Mouse (Mus musculus): ENCODE measurements around the gene Cox7a1. TPM values are rescaled to one million over a fixed set of nuclear protein-coding genes. Genes with fewer than 3 reads are reported as not detected.

The Cox7a1 gene
- 6.1 and 9.7 TPM in 2 replicates for total RNA-seq (2014; rRNA removed)
- 2.0 and 2.8 TPM in 2 replicates for polyA plus RNA-seq (2012; rRNA removed)

- peak; percentile 89 for DNase-seq (ENCODE audit: extremely low read depth, low read depth, low spot score)
- 0 out of 2 replicates have a peak, but pooled peaks have one; percentile 17 for TF ChIP-seq POLR2A (IDR thresholded peaks at IDR 0.05; ENCODE audit: extremely low read depth, insufficient read depth, low read length)
- TF ChIP-seq CTCF (IDR thresholded peaks at IDR 0.05; ENCODE audit: low read depth, low read length): no peak
- Histone ChIP-seq H3K4me3 (ENCODE audit: insufficient read depth, low read depth, low read length) (peak within 1 kb of the TSS; percentile 47), H3K9ac (ENCODE audit: low read depth, low read length) (peak within 1 kb of the TSS; percentile 46; the same call in 1 of the 2 replicates), H3K36me3 (ENCODE audit: control insufficient read depth, insufficient read depth, low read length) (peaks cover 7% of the 10 kb centered on the region; the same call in 1 of the 2 replicates), H3K27ac (replicated peaks; ENCODE audit: insufficient read depth, low read depth, low read length) (peak within 1 kb of the TSS; percentile 20; the same call in 1 of the 2 replicates), H3K27me3 (ENCODE audit: control insufficient read depth, insufficient read depth, low read length) (no peaks in the 10 kb centered on the region), H3K79me2 (ENCODE audit: control insufficient read depth, insufficient read depth, low read length) (no peaks in the 10 kb centered on the region), H3K4me1 (ENCODE audit: control insufficient read depth, insufficient read depth, low read length) (peaks cover 3% of the 10 kb centered on the region)
- 0% methylated on average over 11 of the region's 11 CpGs for WGBS
Observed at GRCm38 (mm10) chr7:30183879-30184289, at the start of gene Cox7a1. Gene Cox7a1, plus strand, starts transcription at chr7:30184144.

- no peaks in the 10 kb centered on the region for H3K4me1 ChIP-seq (ENCODE audit: control insufficient read depth, insufficient read depth, low read length)
- H3K9ac ChIP-seq (ENCODE audit: low read depth, low read length): no peak overlapping the region
- 87% methylated on average over 10 of the region's 10 CpGs for WGBS
- no peak overlapping the region for H3K27ac ChIP-seq (replicated peaks; ENCODE audit: insufficient read depth, low read depth, low read length)
- no peaks in the 10 kb centered on the region; the same call in 1 of the 2 replicates for H3K36me3 ChIP-seq (ENCODE audit: control insufficient read depth, insufficient read depth, low read length)
- TF ChIP-seq CTCF (IDR thresholded peaks at IDR 0.05; ENCODE audit: low read depth, low read length): no peak
- TF ChIP-seq POLR2A (IDR thresholded peaks at IDR 0.05; ENCODE audit: extremely low read depth, insufficient read depth, low read length): no peak
- H3K27me3 ChIP-seq (ENCODE audit: control insufficient read depth, insufficient read depth, low read length): no peaks in the 10 kb centered on the region
- H3K4me3 ChIP-seq (ENCODE audit: insufficient read depth, low read depth, low read length): no peak overlapping the region
- H3K79me2 ChIP-seq (ENCODE audit: control insufficient read depth, insufficient read depth, low read length): no peaks in the 10 kb centered on the region
- DNase-seq (ENCODE audit: extremely low read depth, low read depth, low spot score): no peak
Observed at GRCm38 (mm10) chr7:30136826-30137225, 47.1 kb upstream of the Cox7a1 start.

- no peak for DNase-seq (ENCODE audit: extremely low read depth, low read depth, low spot score)
- H3K9ac ChIP-seq (ENCODE audit: low read depth, low read length): no peak overlapping the region; the same call in 1 of the 2 replicates
- H3K27ac ChIP-seq (replicated peaks; ENCODE audit: insufficient read depth, low read depth, low read length): no peak overlapping the region
- H3K4me1 ChIP-seq (ENCODE audit: control insufficient read depth, insufficient read depth, low read length): no peaks in the 10 kb centered on the region; the same call in 1 of the 2 replicates
- WGBS: 12% methylated on average over 8 of the region's 8 CpGs
- 0 out of 2 replicates have a peak, but pooled peaks cover 3% of the 10 kb centered on the region for H3K27me3 ChIP-seq (ENCODE audit: control insufficient read depth, insufficient read depth, low read length)
- no peaks in the 10 kb centered on the region for H3K36me3 ChIP-seq (ENCODE audit: control insufficient read depth, insufficient read depth, low read length)
- H3K4me3 ChIP-seq (ENCODE audit: insufficient read depth, low read depth, low read length): no peak overlapping the region
- TF ChIP-seq POLR2A (IDR thresholded peaks at IDR 0.05; ENCODE audit: extremely low read depth, insufficient read depth, low read length): no peak
- TF ChIP-seq CTCF (IDR thresholded peaks at IDR 0.05; ENCODE audit: low read depth, low read length): no peak
- no peaks in the 10 kb centered on the region for H3K79me2 ChIP-seq (ENCODE audit: control insufficient read depth, insufficient read depth, low read length)
Observed at GRCm38 (mm10) chr7:30143170-30143554, 40.8 kb upstream of the Cox7a1 start.

GRCm38 (mm10) chr7:30143555-30144209 is 40.3 kb upstream of the Cox7a1 start:
- 1% methylated on average over 35 of the region's 35 CpGs for WGBS
- no peaks in the 10 kb centered on the region; the same call in 1 of the 2 replicates for H3K36me3 ChIP-seq (ENCODE audit: control insufficient read depth, insufficient read depth, low read length)

GRCm38 (mm10) chr7:30147011-30147410 is 36.9 kb upstream of the Cox7a1 start:
- WGBS: 98% methylated on average over 5 of the region's 5 CpGs
- no peak overlapping the region for H3K27ac ChIP-seq (replicated peaks; ENCODE audit: insufficient read depth, low read depth, low read length)
- TF ChIP-seq CTCF (IDR thresholded peaks at IDR 0.05; ENCODE audit: low read depth, low read length) (no peak), POLR2A (IDR thresholded peaks at IDR 0.05; ENCODE audit: extremely low read depth, insufficient read depth, low read length) (no peak)
- H3K79me2 ChIP-seq (ENCODE audit: control insufficient read depth, insufficient read depth, low read length): no peaks in the 10 kb centered on the region
- no peak overlapping the region for H3K9ac ChIP-seq (ENCODE audit: low read depth, low read length)
- peaks cover 5% of the 10 kb centered on the region for H3K36me3 ChIP-seq (ENCODE audit: control insufficient read depth, insufficient read depth, low read length)
- H3K27me3 ChIP-seq (ENCODE audit: control insufficient read depth, insufficient read depth, low read length): 0 out of 2 replicates have a peak, but pooled peaks cover 3% of the 10 kb centered on the region
- H3K4me1 ChIP-seq (ENCODE audit: control insufficient read depth, insufficient read depth, low read length): no peaks in the 10 kb centered on the region; the same call in 1 of the 2 replicates
- H3K4me3 ChIP-seq (ENCODE audit: insufficient read depth, low read depth, low read length): no peak overlapping the region
- DNase-seq (ENCODE audit: extremely low read depth, low read depth, low spot score): no peak

More at GRCm38 (mm10) chr7:30143555-30144209, 40.3 kb upstream of the Cox7a1 start:
- TF ChIP-seq CTCF (IDR thresholded peaks at IDR 0.05; ENCODE audit: low read depth, low read length) (no peak), POLR2A (IDR thresholded peaks at IDR 0.05; ENCODE audit: extremely low read depth, insufficient read depth, low read length) (no peak)
- Histone ChIP-seq H3K9ac (ENCODE audit: low read depth, low read length) (no peak overlapping the region; the same call in 1 of the 2 replicates), H3K27ac (replicated peaks; ENCODE audit: insufficient read depth, low read depth, low read length) (no peak overlapping the region), H3K4me1 (ENCODE audit: control insufficient read depth, insufficient read depth, low read length) (no peaks in the 10 kb centered on the region; the same call in 1 of the 2 replicates), H3K4me3 (ENCODE audit: insufficient read depth, low read depth, low read length) (peak overlapping the region; percentile 46), H3K27me3 (ENCODE audit: control insufficient read depth, insufficient read depth, low read length) (0 out of 2 replicates have a peak, but pooled peaks cover 3% of the 10 kb centered on the region), H3K79me2 (ENCODE audit: control insufficient read depth, insufficient read depth, low read length) (no peaks in the 10 kb centered on the region)
- DNase-seq (ENCODE audit: extremely low read depth, low read depth, low spot score): no peak

- peaks cover 8% of the 10 kb centered on the region for H3K36me3 ChIP-seq (ENCODE audit: control insufficient read depth, insufficient read depth, low read length)
- H3K4me3 ChIP-seq (ENCODE audit: insufficient read depth, low read depth, low read length): no peak overlapping the region
- DNase-seq (ENCODE audit: extremely low read depth, low read depth, low spot score): no peak
- no peaks in the 10 kb centered on the region for H3K27me3 ChIP-seq (ENCODE audit: control insufficient read depth, insufficient read depth, low read length)
- no peak for TF ChIP-seq CTCF (IDR thresholded peaks at IDR 0.05; ENCODE audit: low read depth, low read length)
- no peak for TF ChIP-seq POLR2A (IDR thresholded peaks at IDR 0.05; ENCODE audit: extremely low read depth, insufficient read depth, low read length)
- H3K27ac ChIP-seq (replicated peaks; ENCODE audit: insufficient read depth, low read depth, low read length): no peak overlapping the region
- WGBS: 92% methylated on average over 1 of the region's 1 CpGs
- H3K4me1 ChIP-seq (ENCODE audit: control insufficient read depth, insufficient read depth, low read length): no peaks in the 10 kb centered on the region
- H3K9ac ChIP-seq (ENCODE audit: low read depth, low read length): no peak overlapping the region
- no peaks in the 10 kb centered on the region for H3K79me2 ChIP-seq (ENCODE audit: control insufficient read depth, insufficient read depth, low read length)
Observed at GRCm38 (mm10) chr7:30154040-30154439, 29.9 kb upstream of the Cox7a1 start.
